Mouse (Mus musculus): ENCODE measurements around the gene Sele.

Gene Sele

GRCm38 (mm10) chr1:164071111-164071510 is 23.1 kb downstream of the Sele start:
- no peak for DNase-seq (ENCODE audit: extremely low read depth, low read depth)

- no peak for DNase-seq (ENCODE audit: extremely low read depth, low read depth)
Measured at GRCm38 (mm10) chr1:164072001-164072400, 24.0 kb downstream of the Sele start.

GRCm38 (mm10) chr1:164073091-164073490 is 25.1 kb downstream of the Sele start:
- no peak for DNase-seq (ENCODE audit: extremely low read depth, low read depth)

- no peak for DNase-seq (ENCODE audit: extremely low read depth, low read depth)
Measured at GRCm38 (mm10) chr1:164073803-164074202, 25.8 kb downstream of the Sele start.

GRCm38 (mm10) chr1:164074606-164075140 is 26.6 kb downstream of the Sele start:
- DNase-seq (ENCODE audit: extremely low read depth, low read depth): no peak

GRCm38 (mm10) chr1:164075416-164075815 is 27.4 kb downstream of the Sele start:
- DNase-seq (ENCODE audit: extremely low read depth, low read depth): no peak

- DNase-seq (ENCODE audit: extremely low read depth, low read depth): no peak
Measured at GRCm38 (mm10) chr1:164076441-164076840, 28.4 kb downstream of the Sele start.

- DNase-seq (ENCODE audit: extremely low read depth, low read depth): no peak
Measured at GRCm38 (mm10) chr1:164077031-164077430, 29.0 kb downstream of the Sele start.

- DNase-seq (ENCODE audit: extremely low read depth, low read depth): no peak
Measured at GRCm38 (mm10) chr1:164078323-164078741, 30.3 kb downstream of the Sele start.

- no peak for DNase-seq (ENCODE audit: extremely low read depth, low read depth)
Measured at GRCm38 (mm10) chr1:164079091-164079490, 31.1 kb downstream of the Sele start.

GRCm38 (mm10) chr1:164083046-164083445 is 35.0 kb downstream of the Sele start:
- DNase-seq (ENCODE audit: extremely low read depth, low read depth): no peak

- no peak for DNase-seq (ENCODE audit: extremely low read depth, low read depth)
Measured at GRCm38 (mm10) chr1:164086797-164087196, 38.8 kb downstream of the Sele start.

GRCm38 (mm10) chr1:164087872-164088271 is 39.8 kb downstream of the Sele start:
- DNase-seq (ENCODE audit: extremely low read depth, low read depth): no peak

- no peak for DNase-seq (ENCODE audit: extremely low read depth, low read depth)
Measured at GRCm38 (mm10) chr1:164096780-164097179, 48.7 kb downstream of the Sele start.

GRCm38 (mm10) chr1:164097911-164098310 is 49.9 kb downstream of the Sele start:
- DNase-seq (ENCODE audit: extremely low read depth, low read depth): no peak

GRCm38 (mm10) chr1:164098372-164098771 is 50.3 kb downstream of the Sele start:
- no peak for DNase-seq (ENCODE audit: extremely low read depth, low read depth)
